Mouse (Mus musculus): ENCODE measurements around the gene Parp16. TPM values are rescaled to one million over a fixed set of nuclear protein-coding genes. Genes with fewer than 3 reads are reported as not detected.
"Not testable (repeated sequence)": the region's sequence is repeated elsewhere in the genome, so short reads cannot be mapped to it uniquely, and the experiment has no call there.

The Parp16 gene
- polyA plus RNA-seq, 1 experiment from 2014 or later, result 5.6 TPM

DNA sequence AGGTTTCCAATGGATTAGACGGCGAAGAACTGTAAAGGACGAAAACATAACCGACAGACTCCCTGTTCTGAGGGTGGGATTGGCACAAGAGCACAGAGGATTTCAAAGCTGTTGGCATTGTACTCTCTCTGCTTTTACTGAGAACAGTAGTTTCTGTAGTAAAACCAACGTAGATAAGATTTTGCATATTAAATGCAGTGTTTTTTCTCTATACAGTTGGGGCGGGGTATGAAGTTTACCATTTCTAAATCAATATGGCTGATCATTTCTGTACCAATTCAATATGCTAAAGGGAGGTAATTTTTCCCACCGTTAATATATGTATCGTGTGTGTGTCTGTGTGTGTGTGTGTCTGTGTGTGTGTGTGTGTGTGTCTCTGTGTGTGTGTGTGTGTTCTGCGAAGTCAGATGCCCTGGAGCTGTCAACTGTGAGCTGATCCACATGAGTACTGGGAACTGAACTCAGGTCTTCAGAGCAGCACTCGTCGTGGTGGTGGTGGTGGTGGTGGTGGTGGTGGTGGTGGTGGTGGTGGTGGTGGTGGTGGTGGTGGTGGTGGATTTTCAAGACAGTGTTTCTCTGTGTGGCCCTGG lies 7.1 kb downstream of the Parp16 start:
- ATAC-seq (ENCODE audit: insufficient number of reproducible peaks, insufficient read depth, low FRiP score, low read depth), result no peak
- Histone ChIP-seq H3K4me1 (ENCODE audit: control insufficient read depth in 2 of 2, insufficient read depth in 2 of 2, low read length in 2 of 2) (no peaks in the 10 kb centered on the region; a peak in 1 of 4 replicates), H3K27me3 (ENCODE audit: control insufficient read depth, insufficient read depth, low read length) (no peaks in the 10 kb centered on the region), H3K4me3 (ENCODE audit: control insufficient read depth in 1 of 2, insufficient read depth in 1 of 2, low read depth in 1 of 2, low read length in 2 of 2) (peak overlapping the region; percentile 33 to 44), H3K4me2 (ENCODE audit: low read length) (peak overlapping the region; percentile 77), H3K36me3 (ENCODE audit: control insufficient read depth, insufficient read depth, low read length) (no peaks in the 10 kb centered on the region), H3K27ac (replicated peaks in 1 of 2; ENCODE audit: control insufficient read depth in 1 of 2, insufficient read depth in 1 of 2, low read depth in 2 of 2, low read length in 2 of 2) (peak overlapping the region; percentile 53 to 63; a peak in 3 of 4 replicates), H3K9me3 (ENCODE audit: control insufficient read depth, low read length) (peaks cover 5% of the 10 kb centered on the region; the same call in 1 of the 2 replicates), H3K9ac (ENCODE audit: low read length) (peak overlapping the region; percentile 80)
- WGBS, result 21% methylated on average over 10 of the region's 11 CpGs

GRCm38 (mm10) chr9:65205049-65205815 lies 10.1 kb downstream of the Parp16 start:
- H3K4me3 ChIP-seq (ENCODE audit: control insufficient read depth in 1 of 2, insufficient read depth in 1 of 2, low read depth in 1 of 2, low read length in 2 of 2), result no peak overlapping the region
- no peaks in the 10 kb centered on the region for H3K36me3 ChIP-seq (ENCODE audit: control insufficient read depth, insufficient read depth, low read length)
- H3K4me1 ChIP-seq (ENCODE audit: control insufficient read depth in 2 of 2, insufficient read depth in 2 of 2, low read length in 2 of 2), result no peaks in the 10 kb centered on the region; a peak in 1 of 4 replicates
- H3K9ac ChIP-seq (ENCODE audit: low read length), result no peak overlapping the region
- no peak overlapping the region for H3K27ac ChIP-seq (replicated peaks in 1 of 2; ENCODE audit: control insufficient read depth in 1 of 2, insufficient read depth in 1 of 2, low read depth in 2 of 2, low read length in 2 of 2)
- ATAC-seq (ENCODE audit: insufficient number of reproducible peaks, insufficient read depth, low FRiP score, low read depth), result no peak
- 62% methylated on average over 11 of the region's 11 CpGs for WGBS
- H3K9me3 ChIP-seq (ENCODE audit: control insufficient read depth, low read length), result peaks cover 6% of the 10 kb centered on the region; the same call in 1 of the 2 replicates
- no peaks in the 10 kb centered on the region for H3K27me3 ChIP-seq (ENCODE audit: control insufficient read depth, insufficient read depth, low read length)
- no peak overlapping the region for H3K4me2 ChIP-seq (ENCODE audit: low read length)

GRCm38 (mm10) chr9:65207041-65207815 lies 12.1 kb downstream of the Parp16 start:
- not testable (repeated sequence) for H3K36me3 ChIP-seq (ENCODE audit: control insufficient read depth, insufficient read depth, low read length)
- 63% methylated on average over 9 of the region's 9 CpGs for WGBS

GRCm38 (mm10) chr9:65208293-65209179 lies 13.4 kb downstream of the Parp16 start:
- 86% methylated on average over 32 of the region's 32 CpGs for WGBS
- no peak overlapping the region for H3K4me2 ChIP-seq (ENCODE audit: low read length)
- H3K27me3 ChIP-seq (ENCODE audit: control insufficient read depth, insufficient read depth, low read length), result no peaks in the 10 kb centered on the region
- no peak for ATAC-seq (ENCODE audit: insufficient number of reproducible peaks, insufficient read depth, low FRiP score, low read depth)
- H3K36me3 ChIP-seq (ENCODE audit: control insufficient read depth, insufficient read depth, low read length), result no peaks in the 10 kb centered on the region
- H3K9ac ChIP-seq (ENCODE audit: low read length), result no peak overlapping the region
- H3K9me3 ChIP-seq (ENCODE audit: control insufficient read depth, low read length), result peaks cover 6% of the 10 kb centered on the region; the same call in 1 of the 2 replicates
- no peaks in the 10 kb centered on the region for H3K4me1 ChIP-seq (ENCODE audit: control insufficient read depth in 2 of 2, insufficient read depth in 2 of 2, low read length in 2 of 2)
- no peak overlapping the region for H3K27ac ChIP-seq (replicated peaks in 1 of 2; ENCODE audit: control insufficient read depth in 1 of 2, insufficient read depth in 1 of 2, low read depth in 2 of 2, low read length in 2 of 2)
- no peak overlapping the region for H3K4me3 ChIP-seq (ENCODE audit: control insufficient read depth in 1 of 2, insufficient read depth in 1 of 2, low read depth in 1 of 2, low read length in 2 of 2)

More at GRCm38 (mm10) chr9:65207041-65207815, 12.1 kb downstream of the Parp16 start:
- H3K9ac ChIP-seq (ENCODE audit: low read length); H3K4me3 ChIP-seq (ENCODE audit: control insufficient read depth in 1 of 2, insufficient read depth in 1 of 2, low read depth in 1 of 2, low read length in 2 of 2); H3K4me2 ChIP-seq (ENCODE audit: low read length); H3K27me3 ChIP-seq (ENCODE audit: control insufficient read depth, insufficient read depth, low read length); H3K4me1 ChIP-seq (ENCODE audit: control insufficient read depth in 2 of 2, insufficient read depth in 2 of 2, low read length in 2 of 2); ATAC-seq (ENCODE audit: insufficient number of reproducible peaks, insufficient read depth, low FRiP score, low read depth); H3K9me3 ChIP-seq (ENCODE audit: control insufficient read depth, low read length); H3K27ac ChIP-seq (replicated peaks in 1 of 2; ENCODE audit: control insufficient read depth in 1 of 2, insufficient read depth in 1 of 2, low read depth in 2 of 2, low read length in 2 of 2): not testable (repeated sequence)

DNA sequence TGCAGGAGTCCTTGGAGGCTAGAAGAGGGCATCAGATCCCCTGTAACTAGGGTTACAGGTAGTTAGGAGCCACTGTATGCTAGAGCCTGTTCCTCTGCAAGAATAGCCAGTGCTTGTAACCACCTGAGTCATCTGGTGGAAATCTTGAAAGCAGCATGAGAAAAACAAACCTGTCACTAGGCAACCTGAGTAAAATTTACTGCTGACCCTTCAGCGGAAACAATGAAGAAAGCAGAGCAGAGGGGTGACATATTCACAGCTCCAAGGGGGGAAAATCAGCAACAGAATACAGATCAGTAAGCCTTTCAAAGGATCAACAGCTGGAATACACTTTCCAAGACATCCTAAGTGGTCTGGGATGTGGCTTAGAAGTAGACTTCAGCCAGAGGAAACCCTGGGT lies 16.4 kb downstream of the Parp16 start:
- Histone ChIP-seq H3K4me3 (ENCODE audit: control insufficient read depth in 1 of 2, insufficient read depth in 1 of 2, low read depth in 1 of 2, low read length in 2 of 2) (no peak overlapping the region), H3K36me3 (ENCODE audit: control insufficient read depth, insufficient read depth, low read length) (no peaks in the 10 kb centered on the region), H3K27ac (replicated peaks in 1 of 2; ENCODE audit: control insufficient read depth in 1 of 2, insufficient read depth in 1 of 2, low read depth in 2 of 2, low read length in 2 of 2) (no peak overlapping the region), H3K4me2 (ENCODE audit: low read length) (no peak overlapping the region), H3K4me1 (ENCODE audit: control insufficient read depth in 2 of 2, insufficient read depth in 2 of 2, low read length in 2 of 2) (peaks cover 2 to 8% of the 10 kb centered on the region in 2 experiments; a peak in 3 of 4 replicates), H3K27me3 (ENCODE audit: control insufficient read depth, insufficient read depth, low read length) (no peaks in the 10 kb centered on the region), H3K9ac (ENCODE audit: low read length) (no peak overlapping the region), H3K9me3 (ENCODE audit: control insufficient read depth, low read length) (peaks cover 6% of the 10 kb centered on the region; the same call in 1 of the 2 replicates)
- 29% methylated on average over 1 of the region's 1 CpGs for WGBS
- no peak for ATAC-seq (ENCODE audit: insufficient number of reproducible peaks, insufficient read depth, low FRiP score, low read depth)

GRCm38 (mm10) chr9:65214425-65214777 lies 19.2 kb downstream of the Parp16 start:
- no peaks in the 10 kb centered on the region for H3K36me3 ChIP-seq (ENCODE audit: control insufficient read depth, insufficient read depth, low read length)
- peak overlapping the region; percentile 83 to 89 for H3K27ac ChIP-seq (replicated peaks in 1 of 2; ENCODE audit: control insufficient read depth in 1 of 2, insufficient read depth in 1 of 2, low read depth in 2 of 2, low read length in 2 of 2)
- H3K9me3 ChIP-seq (ENCODE audit: control insufficient read depth, low read length), result no peaks in the 10 kb centered on the region
- H3K27me3 ChIP-seq (ENCODE audit: control insufficient read depth, insufficient read depth, low read length), result no peaks in the 10 kb centered on the region
- H3K4me1 ChIP-seq (ENCODE audit: control insufficient read depth in 2 of 2, insufficient read depth in 2 of 2, low read length in 2 of 2), result peaks cover 2 to 8% of the 10 kb centered on the region in 2 experiments; a peak in 3 of 4 replicates
- H3K9ac ChIP-seq (ENCODE audit: low read length), result peak overlapping the region; percentile 82
- 20% methylated on average over 10 of the region's 10 CpGs for WGBS
- H3K4me3 ChIP-seq (ENCODE audit: control insufficient read depth in 1 of 2, insufficient read depth in 1 of 2, low read depth in 1 of 2, low read length in 2 of 2), result peak overlapping the region; percentile 59 to 76
- peak overlapping the region; percentile 74 for H3K4me2 ChIP-seq (ENCODE audit: low read length)
- ATAC-seq (ENCODE audit: insufficient number of reproducible peaks, insufficient read depth, low FRiP score, low read depth), result no peak
